Mouse (Mus musculus) cerebellum, adult 9-10 months (tissue): ENCODE measurements around the gene Tbx1.
A peak's percentile ranks its signal among the peaks of the same experiment; 100 is the strongest.

Source experiments
- DNase-seq: peaks from one replicate; pipeline ENCODE4 v3.0.0; 2022

Tbx1 gene

DNA sequence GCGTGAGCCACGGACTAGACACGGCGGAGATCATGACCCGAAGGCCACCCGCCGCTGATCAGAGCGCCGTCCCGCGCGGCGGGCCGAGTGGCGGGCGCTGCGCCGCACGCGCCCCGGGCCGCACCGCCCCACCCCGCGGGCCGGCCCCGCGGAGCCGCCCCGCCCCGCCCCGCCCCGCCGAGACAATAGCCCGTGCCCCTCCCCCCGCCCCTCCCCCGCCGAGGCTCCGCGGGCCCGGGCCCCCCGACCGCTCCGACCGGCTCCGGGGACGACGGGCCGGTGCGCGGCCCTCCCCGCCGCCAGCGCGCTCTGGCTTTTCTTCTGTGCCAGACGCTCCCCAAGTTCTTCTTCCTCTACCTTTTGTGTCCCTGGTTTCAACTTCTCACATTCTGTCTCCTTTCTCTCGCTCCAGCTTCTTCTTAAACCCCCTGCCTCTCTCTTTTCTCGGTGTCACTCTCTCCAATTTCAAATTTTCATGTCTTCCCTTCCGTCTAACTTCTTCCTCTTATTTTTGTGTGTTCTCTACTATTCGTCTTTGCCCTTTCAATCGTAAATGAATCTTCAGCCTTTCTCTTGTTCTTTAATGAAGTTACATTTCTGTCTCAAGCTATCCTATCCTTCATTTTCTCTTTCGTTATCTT lies 3.4 kb downstream of the Tbx1 start:
- no peak for DNase-seq

DNA sequence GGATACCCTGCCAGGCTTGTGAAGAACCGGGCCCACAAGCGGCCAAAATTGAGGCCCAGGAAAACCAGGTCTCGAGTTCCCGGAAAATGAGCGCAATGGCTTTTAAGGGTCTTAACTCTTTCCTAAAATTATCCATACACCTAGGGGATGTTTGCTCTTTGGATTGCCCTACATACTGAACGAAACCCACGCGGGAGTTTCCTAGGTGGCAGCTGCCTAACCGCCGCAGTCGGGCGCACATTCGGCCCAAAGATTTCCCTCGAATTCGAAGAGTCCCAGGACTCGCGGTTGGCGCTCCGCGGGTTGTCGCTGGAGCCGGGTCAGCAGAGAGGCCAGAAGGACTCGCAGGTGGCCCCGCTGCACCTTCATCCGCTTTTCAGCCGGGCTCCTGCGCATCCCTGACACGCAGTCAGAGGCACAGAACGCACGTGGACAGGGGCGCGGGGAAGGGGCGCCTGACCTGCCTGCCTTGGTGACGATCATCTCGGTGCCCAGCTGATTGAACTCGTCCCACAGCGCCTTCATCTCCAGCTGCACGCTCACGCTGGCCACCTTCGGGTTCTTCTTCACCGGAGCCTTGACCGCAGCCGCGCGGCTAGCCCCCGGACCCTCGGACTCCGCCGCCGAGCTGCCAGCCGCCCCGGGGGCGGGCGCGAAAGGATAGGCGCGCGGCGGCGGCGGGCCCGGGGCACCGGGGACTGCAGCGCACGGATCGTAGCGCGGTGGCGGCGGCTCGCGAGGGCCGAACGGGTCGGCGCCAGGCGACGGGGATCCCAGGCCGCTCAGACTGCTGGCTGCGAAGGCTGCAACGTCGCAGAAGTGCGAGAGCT lies 4.2 kb downstream of the Tbx1 start:
- DNase-seq: no peak

DNA sequence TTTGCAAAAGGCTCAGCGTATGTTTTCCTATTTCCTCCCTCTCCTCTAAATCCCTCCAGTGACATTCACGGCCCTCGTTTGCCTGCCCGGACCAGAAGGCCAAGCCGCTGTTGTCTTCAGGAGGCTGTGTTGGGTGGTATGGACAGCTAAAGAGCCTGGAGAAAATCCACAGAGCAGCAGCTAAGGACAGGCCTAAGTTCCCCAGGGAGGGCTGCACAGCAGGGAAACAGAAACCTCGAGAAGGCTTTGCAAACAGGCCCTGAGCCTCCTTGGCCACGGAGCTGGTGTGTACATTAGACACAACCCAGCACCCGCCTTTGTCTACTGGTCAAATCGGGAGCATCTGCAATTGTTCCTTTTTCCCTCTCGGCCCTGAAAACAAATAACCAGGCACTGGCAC lies 4.8 kb downstream of the Tbx1 start:
- DNase-seq: no peak

DNA sequence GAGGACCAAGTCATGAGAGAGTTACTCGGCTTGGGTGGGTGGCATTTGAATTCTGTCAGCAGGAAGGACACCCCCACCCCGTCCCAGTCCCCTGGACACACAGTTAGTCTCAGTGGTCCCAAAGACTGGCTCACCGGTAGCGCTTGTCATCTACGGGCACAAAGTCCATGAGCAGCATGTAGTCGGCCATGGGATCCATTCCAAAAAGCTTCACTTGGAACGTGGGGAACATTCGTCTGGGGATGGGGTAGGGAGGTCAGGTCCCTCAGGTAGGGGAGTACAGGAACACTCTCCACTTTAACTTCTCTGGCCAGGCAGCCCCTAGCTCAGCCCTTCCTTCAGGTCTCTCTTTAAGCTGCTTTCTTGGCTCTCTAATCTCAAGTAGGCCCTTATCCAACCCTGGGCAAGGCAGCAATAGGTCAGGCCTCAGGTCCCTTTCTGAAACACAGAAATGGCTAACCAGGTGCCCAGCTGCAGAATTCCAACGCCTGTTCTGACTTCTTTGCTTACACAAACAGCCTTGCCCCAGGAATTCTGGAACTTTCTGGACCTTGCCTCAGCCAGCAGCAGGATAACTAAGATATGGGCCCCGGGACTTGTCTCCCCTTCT lies 5.5 kb downstream of the Tbx1 start:
- no peak for DNase-seq

DNA sequence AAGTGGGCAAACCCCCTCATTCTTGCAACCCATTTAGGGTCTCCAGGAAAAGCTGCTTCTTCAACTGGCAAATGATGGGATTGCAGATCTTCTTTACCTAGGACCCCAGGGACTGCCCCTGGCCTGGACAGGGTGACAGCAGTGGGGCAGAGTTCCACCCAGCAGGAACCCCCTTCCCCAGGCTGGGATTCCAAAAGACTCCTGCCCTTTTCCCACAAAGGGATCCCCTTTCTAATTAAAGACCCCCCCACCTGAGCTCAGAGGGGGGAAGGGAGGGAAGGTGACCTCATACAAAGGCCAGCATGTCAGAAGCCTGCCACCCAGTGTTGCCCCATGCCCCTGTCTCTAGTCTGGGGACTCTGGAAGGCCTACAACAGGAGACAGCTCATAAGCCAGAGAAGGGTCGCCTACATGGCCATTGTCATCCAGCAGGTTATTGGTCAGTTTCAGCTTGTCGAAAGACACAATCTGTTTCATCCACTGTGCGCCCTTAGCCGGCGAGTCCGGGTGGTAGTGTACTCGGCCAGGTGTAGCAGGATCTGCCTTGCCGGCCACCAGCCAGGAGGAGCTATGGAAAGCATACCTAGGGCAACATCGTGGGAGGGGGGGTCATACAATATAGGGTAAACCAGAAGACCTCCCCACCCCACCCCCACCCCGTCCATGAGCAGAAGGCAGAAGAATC lies 6.7 kb downstream of the Tbx1 start:
- DNase-seq: no peak

DNA sequence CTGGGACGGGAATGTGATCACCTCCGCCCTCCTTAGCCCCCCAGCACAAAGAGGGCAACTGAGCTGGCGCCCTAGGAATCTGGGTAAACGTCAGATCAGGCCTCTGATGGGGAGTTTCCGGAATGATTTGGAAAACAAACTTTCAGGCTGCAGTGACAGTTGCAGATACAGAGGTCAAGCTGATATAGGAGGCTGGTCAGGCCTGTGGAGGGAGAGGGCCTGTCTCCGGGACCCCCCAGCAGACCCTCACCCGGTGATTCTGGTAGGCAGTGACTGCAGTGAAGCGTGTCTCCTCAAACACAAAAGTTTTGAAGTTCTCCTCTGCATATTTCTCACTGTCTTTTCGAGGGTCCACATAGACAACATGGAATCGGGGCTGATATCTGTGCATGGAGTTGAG lies 7.3 kb downstream of the Tbx1 start:
- no peak for DNase-seq

DNA sequence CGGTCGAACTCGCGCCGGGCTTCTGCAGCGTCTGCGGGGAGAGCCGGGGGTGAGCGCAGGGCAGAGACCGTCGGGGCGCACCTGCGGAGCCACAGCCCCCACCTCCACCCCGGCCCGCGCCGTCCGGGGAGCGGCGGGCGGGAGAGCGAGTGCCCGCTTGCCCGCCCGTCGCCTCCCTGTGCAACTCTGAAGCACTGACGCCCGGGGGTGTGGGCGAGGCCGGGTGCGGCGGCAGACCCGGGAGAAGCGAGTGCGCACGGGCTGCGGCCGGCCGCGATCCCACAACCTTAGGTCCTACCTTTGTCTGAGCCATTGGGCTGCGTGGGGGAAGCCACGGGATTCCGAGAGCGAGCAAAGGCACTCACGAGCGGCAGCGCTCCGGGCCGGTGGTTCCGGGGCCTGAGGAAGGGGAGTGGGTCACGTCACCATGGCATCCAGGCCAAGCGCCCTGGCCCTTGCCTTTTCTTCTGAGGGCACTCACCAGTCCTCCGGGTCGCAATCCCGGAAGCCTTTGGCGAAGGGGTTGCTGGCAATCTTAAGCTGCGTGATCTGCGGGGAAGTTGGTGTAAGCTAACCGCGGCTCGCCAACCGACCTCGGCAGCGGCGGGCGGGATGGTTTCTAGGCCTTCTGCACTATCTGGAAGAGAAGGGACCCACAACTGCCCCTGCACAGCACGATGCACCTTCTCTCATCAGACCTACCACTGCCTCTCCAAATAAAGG lies 7.9 kb downstream of the Tbx1 start:
- DNase-seq: no peak

DNA sequence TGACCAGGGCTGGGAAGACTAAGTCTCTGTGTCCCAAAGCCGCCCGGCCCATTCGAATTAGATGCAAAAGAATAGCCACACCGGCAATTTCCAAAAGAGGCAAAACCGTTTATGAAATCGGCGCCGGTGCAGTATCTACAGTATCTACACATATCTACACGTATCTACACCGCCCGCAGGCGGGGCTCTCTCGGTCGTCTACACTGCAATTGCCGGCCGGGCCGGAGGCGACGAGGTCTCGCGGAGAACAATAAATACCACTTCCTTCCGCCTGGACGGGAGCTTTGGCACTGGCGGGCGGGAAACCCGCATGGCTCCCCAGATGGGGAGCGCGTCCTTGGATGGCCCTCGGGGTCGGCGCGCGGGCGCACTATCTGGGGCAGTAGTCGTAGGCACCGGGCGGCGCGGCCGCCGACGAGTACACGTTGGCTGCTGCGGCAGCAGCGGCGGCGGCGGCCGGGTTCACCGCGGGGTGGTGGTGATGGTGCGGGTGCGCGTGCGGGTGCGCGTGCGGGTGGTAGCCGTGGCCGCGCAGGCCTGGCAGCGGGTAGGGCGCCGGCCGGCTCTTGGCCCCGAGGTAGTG lies 8.8 kb downstream of the Tbx1 start:
- no peak for DNase-seq

DNA sequence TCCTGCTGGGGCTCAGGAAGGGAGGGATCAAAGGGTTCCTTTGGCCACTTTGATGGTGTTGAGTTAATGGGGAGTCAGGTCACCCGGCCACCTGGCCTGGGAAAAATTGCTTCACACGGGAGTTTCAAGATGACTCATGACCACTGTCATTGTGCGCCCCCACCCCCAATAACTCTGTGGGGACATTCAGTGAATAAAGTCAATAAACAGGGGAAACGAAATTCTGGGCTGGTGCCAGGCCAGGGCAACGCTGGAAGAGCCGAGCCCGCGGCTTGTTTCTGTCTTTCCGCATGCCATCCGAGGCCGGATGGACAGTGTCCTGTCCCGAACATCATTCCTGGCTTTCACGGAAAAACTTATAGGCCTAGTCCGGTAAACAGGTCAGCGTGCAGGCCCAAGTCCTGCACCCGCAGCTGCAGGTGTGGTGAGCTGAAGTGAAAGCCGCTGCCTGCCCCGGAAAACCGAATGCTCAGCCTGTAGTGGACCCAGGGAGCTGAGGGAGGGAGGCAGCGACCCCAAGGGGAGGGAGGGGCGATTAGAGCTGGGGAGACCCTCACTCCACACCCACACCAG lies 9.3 kb downstream of the Tbx1 start:
- no peak for DNase-seq

DNA sequence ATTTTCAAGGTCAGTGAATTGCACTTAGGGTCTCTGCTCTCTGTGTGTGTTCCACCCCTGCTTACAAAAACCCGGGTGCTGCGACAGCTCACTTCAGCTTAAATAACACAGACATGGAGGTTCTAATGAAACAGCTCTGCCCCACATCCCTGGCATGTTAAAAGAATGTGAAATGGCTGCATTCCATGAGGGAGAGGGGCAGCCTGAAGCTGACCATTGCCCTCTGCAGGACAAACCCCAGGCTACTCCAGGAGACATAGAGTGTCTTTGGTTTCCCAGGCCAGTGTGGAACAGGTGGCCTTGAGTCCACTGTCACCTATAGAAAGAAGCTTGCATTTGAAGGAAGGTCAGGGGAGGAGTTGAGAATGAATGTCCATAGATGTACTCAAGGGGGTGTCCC lies 10.1 kb downstream of the Tbx1 start:
- no peak for DNase-seq

DNA sequence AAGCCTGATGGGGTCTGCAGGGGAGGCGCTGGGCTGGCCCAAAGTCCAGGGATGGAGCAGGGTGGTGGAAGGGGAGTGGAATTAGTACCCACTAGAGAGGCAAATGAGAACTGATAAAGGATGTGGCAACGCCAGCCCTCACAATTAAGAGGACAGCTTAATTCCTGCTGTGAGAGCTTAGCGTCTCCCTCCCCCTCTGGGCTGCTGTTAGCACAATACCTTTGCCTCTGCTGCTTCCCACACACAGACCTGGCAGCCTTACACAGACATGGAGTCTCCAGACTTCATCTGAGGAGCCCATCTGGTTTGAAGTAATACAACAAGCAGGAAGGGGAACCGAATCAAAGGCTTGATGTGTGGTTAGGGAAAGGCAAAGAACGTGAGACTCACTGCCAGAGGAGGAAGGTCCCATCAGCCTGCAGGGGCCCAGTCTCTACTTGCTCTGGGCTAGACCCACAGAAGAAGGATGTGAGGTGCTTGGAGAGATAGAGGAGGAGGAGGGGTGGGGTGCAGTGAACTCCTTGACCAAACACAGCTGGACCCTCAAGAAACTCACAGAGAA lies 12.8 kb downstream of the Tbx1 start:
- no peak for DNase-seq

DNA sequence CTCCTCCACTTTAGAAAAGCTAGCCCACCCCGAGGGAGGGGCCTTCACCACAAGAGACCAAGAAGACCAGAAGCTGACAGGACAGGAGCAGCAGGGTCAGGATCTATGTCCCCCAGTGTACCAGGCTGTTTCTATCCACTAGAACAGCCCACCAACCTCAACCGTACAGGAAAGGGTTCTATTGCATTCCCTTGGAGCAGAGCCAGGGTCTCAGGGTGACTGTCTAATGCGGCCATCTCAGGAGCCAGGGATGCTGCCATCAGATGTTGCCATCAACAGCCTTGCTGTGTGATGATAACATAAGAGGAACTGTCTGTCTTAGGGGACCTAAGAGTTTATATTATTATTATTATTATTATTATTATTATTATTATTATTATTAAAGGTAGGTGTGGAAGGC lies 13.4 kb downstream of the Tbx1 start:
- DNase-seq: no peak

DNA sequence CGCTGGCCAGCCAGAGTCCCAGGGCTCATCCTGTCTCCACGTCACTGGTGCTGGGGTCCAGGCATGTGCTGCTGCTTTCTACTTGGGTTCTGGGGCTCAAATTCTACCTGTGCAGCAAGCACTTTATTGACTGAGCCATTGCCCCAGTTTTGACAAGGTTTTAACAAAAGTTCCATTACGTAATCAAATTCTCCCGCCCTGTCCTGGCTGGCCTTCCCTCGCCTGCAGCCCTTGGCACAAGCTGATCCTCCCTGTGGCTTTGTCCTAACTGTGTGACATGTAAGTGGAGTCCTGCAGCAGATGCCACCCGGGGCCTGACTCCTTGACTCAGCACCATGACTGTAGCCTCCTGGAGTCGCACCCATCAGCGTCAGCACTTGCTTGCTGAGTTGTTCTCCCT lies 16.3 kb downstream of the Tbx1 start:
- peak; percentile 22 for DNase-seq

DNA sequence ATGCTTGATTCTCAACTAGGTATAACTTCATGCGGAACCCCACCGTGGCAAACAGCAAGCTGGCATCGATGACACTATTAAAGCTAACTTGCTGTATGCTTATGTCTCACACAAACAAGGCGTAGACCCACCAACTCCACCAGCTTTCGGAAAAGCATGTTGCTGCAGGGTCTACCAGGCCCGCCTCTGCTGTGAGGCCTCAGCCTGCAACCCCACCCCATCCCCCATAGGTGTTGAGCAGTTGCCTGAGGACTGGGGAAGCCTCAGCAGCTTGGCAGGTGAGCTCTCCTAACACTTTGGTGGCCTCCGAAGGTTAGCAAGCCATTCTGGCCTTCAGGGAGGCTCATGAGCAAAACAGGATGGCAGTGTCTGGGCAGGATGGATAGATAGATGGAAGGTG lies 21.9 kb downstream of the Tbx1 start:
- no peak for DNase-seq

DNA sequence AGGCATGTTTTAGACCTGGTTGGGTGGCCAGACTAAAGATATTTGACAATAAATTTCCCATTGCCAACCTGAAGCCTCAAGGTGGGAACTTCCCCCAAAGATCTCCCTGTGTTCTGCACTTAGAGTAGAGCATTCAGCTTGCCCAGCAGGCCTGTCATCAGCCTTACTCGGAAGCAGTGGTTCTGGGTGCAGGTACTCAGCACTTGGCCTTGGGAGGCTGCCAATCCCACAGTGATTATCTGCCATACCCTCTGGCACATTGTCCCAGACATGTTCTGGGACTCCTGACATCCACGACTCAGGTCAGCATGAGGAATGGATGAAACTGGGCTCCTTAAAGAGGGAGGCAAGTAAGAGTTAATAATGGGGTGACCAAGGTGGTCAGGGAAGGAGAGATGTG lies 26.0 kb downstream of the Tbx1 start:
- no peak for DNase-seq

DNA sequence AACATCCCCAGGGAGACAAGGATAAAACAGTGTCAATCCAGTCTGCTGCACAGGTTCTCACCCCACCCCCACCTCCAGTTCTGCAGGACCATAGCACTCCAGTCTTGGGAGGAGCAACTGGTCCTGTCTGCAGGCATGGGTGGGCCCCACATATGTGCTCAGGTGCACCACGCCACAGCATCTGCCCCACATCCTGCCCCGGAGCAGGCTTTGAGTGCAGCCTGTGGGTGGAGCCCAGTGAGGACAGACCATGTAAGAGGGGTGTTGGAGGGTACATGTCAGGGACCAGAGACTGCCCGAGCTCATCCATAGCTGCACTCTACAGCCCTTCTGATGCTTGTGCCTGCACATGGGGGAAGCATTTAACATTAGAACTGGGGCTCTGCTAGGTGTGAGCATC lies 34.0 kb downstream of the Tbx1 start:
- DNase-seq: no peak

DNA sequence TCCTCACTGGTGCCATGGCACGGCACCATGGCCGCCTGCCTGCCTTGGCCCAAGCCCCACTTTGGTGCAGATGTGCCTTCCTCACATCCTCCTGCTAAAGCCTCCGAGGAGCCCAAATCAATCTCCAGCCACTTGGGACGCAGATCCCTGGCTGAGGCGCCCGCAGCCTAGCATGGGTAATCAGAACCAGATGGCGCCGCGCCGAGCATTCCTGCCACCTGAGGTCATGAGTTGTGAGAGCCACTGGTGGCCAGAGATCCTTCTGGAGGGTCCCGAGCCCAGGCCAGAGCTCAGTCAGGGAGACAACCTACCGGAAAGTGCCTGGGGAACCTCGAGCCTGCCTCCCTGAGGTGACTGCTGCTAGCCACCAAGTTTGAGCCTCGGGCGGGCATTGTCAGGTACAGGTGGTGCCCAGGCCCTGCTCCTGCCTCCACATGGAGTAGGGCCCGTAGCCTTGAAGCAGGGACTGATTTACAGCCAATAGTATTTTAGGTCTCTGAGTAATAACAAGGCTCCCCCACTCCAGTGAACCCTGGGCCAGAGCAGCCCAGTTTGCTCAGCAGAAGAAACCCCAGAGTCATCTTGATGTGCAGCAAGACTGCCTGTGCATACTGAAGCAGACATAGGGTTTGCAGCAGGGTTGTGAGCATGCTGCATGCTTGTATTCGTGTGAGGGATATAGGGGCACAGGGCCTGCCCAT lies 35.1 kb downstream of the Tbx1 start:
- no peak for DNase-seq

DNA sequence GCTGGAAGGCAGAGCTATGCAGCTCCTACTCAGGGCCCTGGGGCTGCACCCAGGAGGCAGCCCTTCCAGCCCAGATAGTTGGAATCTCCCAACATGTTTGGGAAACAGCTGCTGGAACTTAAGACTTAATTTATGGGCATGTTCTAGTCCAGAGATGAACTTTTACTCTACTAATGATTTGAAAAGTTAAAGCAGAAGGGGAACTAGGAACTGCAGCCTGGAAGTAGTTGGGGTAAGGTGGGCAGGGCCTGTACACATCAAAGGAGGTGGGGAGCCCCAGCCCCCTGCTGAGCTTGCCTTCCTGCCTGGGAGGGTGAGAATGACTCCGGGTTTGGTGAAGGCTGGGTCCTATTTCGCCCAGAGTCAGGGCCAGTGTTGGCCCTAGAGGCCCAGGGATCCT lies 35.8 kb downstream of the Tbx1 start:
- no peak for DNase-seq

DNA sequence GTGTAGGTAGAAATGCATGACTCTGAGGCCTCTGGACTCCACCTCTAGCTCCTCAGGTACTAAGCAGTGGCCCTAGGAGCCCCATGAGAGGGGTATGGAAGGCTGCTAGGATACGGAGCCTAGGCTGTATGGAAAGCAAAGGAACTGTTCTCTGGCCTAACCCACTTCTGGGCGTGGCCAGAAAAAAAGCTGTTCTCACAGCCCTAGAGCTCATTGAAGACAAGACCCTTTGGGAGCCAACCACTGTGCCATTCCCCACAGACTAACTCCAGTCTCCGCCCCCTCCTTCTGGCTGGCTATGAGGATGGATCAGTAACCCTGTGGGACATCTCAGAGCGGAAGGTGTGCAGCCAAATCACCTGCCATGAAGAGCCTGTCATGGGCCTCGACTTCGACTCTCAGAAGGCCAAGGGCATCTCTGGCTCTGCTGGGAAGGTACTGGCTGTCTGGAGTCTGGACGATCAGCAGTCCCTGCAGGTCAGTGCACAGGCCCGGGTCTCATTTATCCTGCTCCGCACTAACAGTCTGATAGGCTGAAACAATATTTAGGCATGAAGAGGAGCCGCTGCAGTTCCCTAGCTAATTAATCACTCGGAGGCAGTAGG lies 38.3 kb downstream of the Tbx1 start:
- no peak for DNase-seq

DNA sequence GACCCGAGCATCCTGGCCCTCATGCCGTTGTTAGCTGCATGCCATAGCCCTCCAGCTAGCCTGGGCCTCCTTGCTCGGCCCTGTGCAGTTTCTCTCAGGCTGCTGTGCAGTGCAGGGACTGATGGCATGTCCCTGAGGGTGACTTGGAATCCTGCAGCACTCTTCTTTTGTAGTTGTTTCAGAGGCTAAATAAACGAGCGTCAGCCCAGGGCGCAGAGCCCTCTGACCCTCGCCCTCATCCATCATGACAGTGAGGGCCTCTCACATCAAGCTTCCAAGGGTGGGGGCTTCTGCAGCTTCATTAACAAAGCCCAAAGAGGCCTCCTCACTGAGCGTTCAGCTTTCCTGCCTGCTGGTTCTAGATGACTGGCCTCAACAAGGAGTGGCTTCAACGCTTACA lies 38.9 kb downstream of the Tbx1 start:
- DNase-seq: no peak

DNA sequence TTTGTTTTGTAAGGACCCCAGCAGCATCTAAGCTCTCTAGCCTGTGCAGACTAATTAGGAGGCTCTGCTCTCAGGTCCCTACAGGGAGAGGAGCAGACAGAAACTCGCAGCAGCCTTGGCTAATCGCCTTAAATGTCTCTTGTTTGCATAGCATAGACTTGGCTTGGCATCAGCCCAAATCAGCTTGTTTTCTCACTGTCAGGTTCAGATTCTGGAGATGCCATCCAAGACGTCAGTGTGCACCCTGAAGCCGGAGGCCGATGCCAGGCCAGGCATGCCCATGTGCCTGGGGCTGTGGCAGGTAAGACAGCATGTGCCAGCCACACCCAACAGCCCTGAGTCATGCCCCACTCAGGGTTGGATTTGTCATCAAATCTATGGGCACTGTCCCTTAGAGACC lies 42.6 kb downstream of the Tbx1 start:
- DNase-seq: no peak
